Mouse (Mus musculus) liver, embryonic 15.5 days (tissue): ENCODE data around the gene Igsf3. TPM values are rescaled to one million over a fixed set of nuclear protein-coding genes. Genes with fewer than 3 reads are reported as not detected.
"Not testable (repeated sequence)": the region's sequence is repeated elsewhere in the genome, so short reads cannot be mapped to it uniquely, and the experiment has no call there.

ENCODE experiments used
- ATAC-seq: fragments of 200-750 bp; cut with Nextera tagmentation; 2 replicates; pipeline ENCODE4 v1.8.0; 2017; ENCODE audit warnings: moderate number of reproducible peaks, mild to moderate bottlenecking, moderate library complexity; ENCODE audit not compliant: insufficient read depth
- H3K27ac ChIP-seq: fragments of 300-500 bp; sonication (generic); replicated peaks from 2 replicates; pipeline ENCODE4 v1.5.1; 2015; ENCODE audit warnings: mild to moderate bottlenecking, inconsistent platforms
- H3K27me3 ChIP-seq: fragments of 300-500 bp; sonication (generic); 2 replicates; pipeline ENCODE4 v1.6.1; 2015; ENCODE audit warnings: mild to moderate bottlenecking, inconsistent platforms
- H3K36me3 ChIP-seq: fragments of 300-500 bp; sonication (generic); replicated peaks from 2 replicates; pipeline ENCODE4 v1.6.1; 2015; ENCODE audit warnings: moderate library complexity, mild to moderate bottlenecking, inconsistent platforms
- H3K4me1 ChIP-seq: fragments of 300-500 bp; sonication (generic); replicated peaks from 2 replicates; pipeline ENCODE4 v1.6.1; 2015; ENCODE audit warnings: inconsistent platforms
- H3K4me2 ChIP-seq: fragments of 300-500 bp; sonication (generic); 2 replicates; pipeline ENCODE4 v1.6.1; 2015; ENCODE audit warnings: moderate library complexity, mild to moderate bottlenecking, inconsistent platforms
- H3K4me3 ChIP-seq: fragments of 300-500 bp; sonication (generic); replicated peaks from 2 replicates; pipeline ENCODE4 v1.5.1; 2015; ENCODE audit warnings: mild to moderate bottlenecking, inconsistent platforms
- H3K9ac ChIP-seq: fragments of 300-500 bp; sonication (generic); 2 replicates; pipeline ENCODE4 v1.6.1; 2015; ENCODE audit warnings: moderate library complexity, mild to moderate bottlenecking, inconsistent platforms
- H3K9me3 ChIP-seq: fragments of 300-500 bp; sonication (generic); replicated peaks from 2 replicates; pipeline ENCODE4 v1.6.1; 2016; ENCODE audit warnings: inconsistent platforms
- WGBS: fragments of 180-500 bp; shearing (Covaris S2); methylation state at CpG from one replicate; pipeline ENCODE4 v1.1.7; 2015; ENCODE audit warnings: mixed read lengths; ENCODE audit not compliant: insufficient replicate concordance; 5-methylcytosine and 5-hydroxymethylcytosine counted together
- polyA plus RNA-seq: library from polyadenylated mRNA; unstranded; fragments of >200 nt; fragmentation: Nextera tagmentation; extraction: Ambion mirVana; gene quantifications from 2 replicates; pipeline ENCODE4 v1.2.1, GENCODE M21; 2015

Gene Igsf3
- polyA plus RNA-seq, 1 experiment from 2014 or later, result 4.5 TPM

DNA sequence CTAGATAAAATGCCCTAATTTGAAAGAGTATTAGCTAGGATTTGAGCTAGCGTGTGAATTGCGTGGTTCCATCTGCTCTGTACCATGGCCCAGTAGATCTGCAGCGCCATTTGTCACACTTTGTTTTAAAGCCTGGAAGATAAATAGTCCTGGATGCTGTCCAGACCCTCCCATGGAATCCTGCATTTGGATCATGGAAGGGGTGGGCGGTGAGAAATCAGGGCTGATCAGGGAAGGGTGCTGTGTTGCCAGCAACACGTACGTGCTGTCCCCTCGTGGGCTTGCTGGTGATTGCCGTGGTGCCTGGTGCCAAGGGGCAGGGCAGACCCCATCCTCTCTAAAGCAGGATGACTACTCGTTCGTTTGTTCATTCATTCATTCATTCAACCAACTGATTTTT, 28.6 kb downstream of the Igsf3 start:
- WGBS, result 68% methylated on average over 10 of the region's 10 CpGs
- H3K9me3 ChIP-seq, result no peaks in the 10 kb centered on the region
- no peak overlapping the region for H3K9ac ChIP-seq
- H3K27me3 ChIP-seq, result no peaks in the 10 kb centered on the region
- no peak overlapping the region for H3K27ac ChIP-seq
- H3K4me3 ChIP-seq, result no peak overlapping the region
- no peak for ATAC-seq
- no peaks in the 10 kb centered on the region for H3K36me3 ChIP-seq
- H3K4me1 ChIP-seq, result peaks cover 5% of the 10 kb centered on the region; the same call in 1 of the 2 replicates
- no peak overlapping the region for H3K4me2 ChIP-seq

DNA sequence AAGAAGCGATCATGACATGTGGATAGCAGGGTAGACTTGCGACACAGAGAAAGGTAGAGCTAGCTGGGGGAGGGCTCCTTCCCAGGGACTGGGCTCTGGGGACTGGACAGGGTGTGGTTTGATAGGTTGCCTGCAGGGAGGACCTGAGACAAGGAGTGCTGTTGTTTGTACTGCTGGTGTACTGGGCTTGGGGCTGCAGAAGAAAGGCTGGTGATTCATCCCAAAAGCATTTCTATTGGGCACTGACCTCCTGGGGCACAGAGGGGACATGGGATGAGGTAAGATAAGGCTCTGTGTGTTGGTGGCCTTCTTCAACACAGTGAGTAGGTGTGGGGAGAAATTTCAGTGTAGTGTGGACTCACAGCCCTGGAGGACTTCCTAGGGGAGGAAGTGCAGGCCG, 29.2 kb downstream of the Igsf3 start:
- WGBS, result 52% methylated on average over 3 of the region's 3 CpGs
- Histone ChIP-seq H3K27ac (no peak overlapping the region), H3K36me3 (no peaks in the 10 kb centered on the region), H3K4me3 (no peak overlapping the region), H3K9ac (no peak overlapping the region), H3K4me2 (no peak overlapping the region), H3K4me1 (peaks cover 9% of the 10 kb centered on the region), H3K9me3 (no peaks in the 10 kb centered on the region), H3K27me3 (no peaks in the 10 kb centered on the region)
- no peak for ATAC-seq

DNA sequence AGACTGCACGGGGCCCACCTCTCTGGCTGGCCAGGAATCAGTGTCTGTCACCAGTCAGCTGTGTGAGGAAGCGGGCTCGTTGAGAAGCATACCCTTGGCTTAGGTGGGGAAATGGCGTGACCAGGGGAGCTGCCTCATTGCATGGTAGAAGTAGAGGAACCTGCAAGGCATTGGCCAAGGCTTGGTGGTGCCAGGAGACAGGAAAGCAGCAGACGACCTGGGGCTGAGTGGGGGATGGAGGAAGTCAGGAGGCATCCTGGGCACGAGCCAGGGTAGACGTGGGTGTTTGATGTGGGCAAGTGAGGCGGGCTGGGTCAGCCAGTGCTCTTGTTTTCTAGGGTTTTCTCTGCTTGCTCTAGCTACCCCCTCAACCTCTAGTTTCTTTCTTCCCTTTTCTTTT, 30.7 kb downstream of the Igsf3 start:
- ATAC-seq, result no peak
- Histone ChIP-seq H3K9ac (no peak overlapping the region), H3K27ac (no peak overlapping the region), H3K27me3 (no peaks in the 10 kb centered on the region), H3K4me1 (peaks cover 11% of the 10 kb centered on the region), H3K36me3 (no peaks in the 10 kb centered on the region), H3K4me3 (no peak overlapping the region), H3K9me3 (no peaks in the 10 kb centered on the region), H3K4me2 (no peak overlapping the region)
- WGBS, result 36% methylated on average over 8 of the region's 8 CpGs

DNA sequence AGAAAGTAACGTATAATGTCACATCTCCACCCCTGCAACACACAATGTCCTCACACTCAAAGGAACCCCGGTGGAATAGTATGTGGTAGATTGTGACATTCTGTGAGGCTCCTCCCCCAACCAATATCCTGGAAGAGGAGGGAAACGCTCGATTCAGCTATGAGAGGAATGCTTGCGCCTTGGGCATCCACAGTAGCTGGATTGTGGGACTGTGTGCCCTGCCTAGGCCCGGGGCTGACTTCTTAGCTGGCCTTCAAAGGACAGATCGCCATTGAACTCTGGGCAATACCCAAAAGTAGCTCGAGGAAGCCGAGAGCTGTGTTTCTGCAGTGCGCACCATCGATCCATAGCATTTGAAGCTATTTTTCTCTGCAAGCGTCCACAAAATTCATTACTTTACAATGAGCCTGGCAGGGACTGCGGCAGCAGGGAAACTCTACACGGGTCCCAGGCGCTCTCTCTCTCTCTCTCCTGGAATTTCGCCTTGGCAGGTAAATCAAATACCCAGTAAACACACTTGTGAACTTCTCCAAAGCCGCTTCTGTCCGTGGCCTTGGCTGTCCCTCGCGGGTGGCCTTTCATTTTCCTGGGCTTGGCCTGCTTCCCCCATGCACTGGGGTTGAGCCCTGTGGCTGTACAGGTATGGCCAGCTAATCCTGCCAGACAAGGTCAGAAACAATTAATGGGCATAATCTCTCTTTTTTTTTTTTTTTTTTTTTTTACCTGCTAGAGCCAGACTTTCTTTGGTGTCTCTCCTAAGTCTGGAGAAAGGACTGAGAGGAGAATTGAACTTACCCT, 32.3 kb downstream of the Igsf3 start:
- H3K9ac ChIP-seq, result no peak overlapping the region
- peaks cover 11% of the 10 kb centered on the region for H3K4me1 ChIP-seq
- no peak overlapping the region for H3K4me2 ChIP-seq
- no peak overlapping the region for H3K27ac ChIP-seq
- ATAC-seq, result no peak
- no peaks in the 10 kb centered on the region for H3K9me3 ChIP-seq
- H3K36me3 ChIP-seq, result no peaks in the 10 kb centered on the region
- 60% methylated on average over 20 of the region's 20 CpGs for WGBS
- no peak overlapping the region for H3K4me3 ChIP-seq
- no peaks in the 10 kb centered on the region for H3K27me3 ChIP-seq

GRCm38 (mm10) chr3:101410202-101410601, 33.3 kb downstream of the Igsf3 start:
- Histone ChIP-seq H3K27me3 (no peaks in the 10 kb centered on the region), H3K4me3 (no peak overlapping the region), H3K9me3 (no peaks in the 10 kb centered on the region), H3K36me3 (no peaks in the 10 kb centered on the region), H3K9ac (no peak overlapping the region), H3K27ac (no peak overlapping the region), H3K4me1 (peaks cover 11% of the 10 kb centered on the region), H3K4me2 (no peak overlapping the region)
- ATAC-seq, result no peak
- 66% methylated on average over 2 of the region's 2 CpGs for WGBS

GRCm38 (mm10) chr3:101410745-101411144, 33.9 kb downstream of the Igsf3 start:
- Histone ChIP-seq H3K4me1 (peaks cover 11% of the 10 kb centered on the region), H3K4me3 (no peak overlapping the region), H3K27ac (no peak overlapping the region), H3K4me2 (no peak overlapping the region), H3K9ac (no peak overlapping the region), H3K36me3 (no peaks in the 10 kb centered on the region), H3K27me3 (no peaks in the 10 kb centered on the region), H3K9me3 (no peaks in the 10 kb centered on the region)
- 43% methylated on average over 3 of the region's 3 CpGs for WGBS
- ATAC-seq, result no peak

DNA sequence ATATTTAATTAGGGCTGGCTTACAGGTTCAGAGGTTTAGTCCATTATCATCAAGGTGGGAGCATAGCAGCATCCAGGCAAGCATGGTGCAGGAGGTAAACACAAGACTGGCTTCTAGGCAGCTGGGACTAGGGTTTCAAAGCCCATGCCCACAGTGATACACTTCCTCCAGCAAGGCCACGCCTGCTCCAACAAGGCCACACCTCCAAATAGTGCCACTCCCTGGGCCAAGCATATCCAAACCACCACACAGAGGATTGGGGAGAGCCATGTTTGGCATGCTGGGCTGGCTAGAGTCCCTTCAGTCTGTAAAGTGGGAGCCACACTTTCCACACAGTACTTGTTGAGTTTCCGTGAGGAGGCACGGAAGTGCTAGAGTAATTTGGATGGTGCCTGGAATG, 34.7 kb downstream of the Igsf3 start:
- H3K4me1 ChIP-seq, result peaks cover 11% of the 10 kb centered on the region
- H3K9me3 ChIP-seq, result no peaks in the 10 kb centered on the region
- no peak overlapping the region for H3K9ac ChIP-seq
- no peak overlapping the region for H3K4me3 ChIP-seq
- no peaks in the 10 kb centered on the region for H3K27me3 ChIP-seq
- H3K36me3 ChIP-seq, result no peaks in the 10 kb centered on the region
- H3K4me2 ChIP-seq, result no peak overlapping the region
- no peak overlapping the region for H3K27ac ChIP-seq
- no peak; the same call in 1 of the 2 replicates for ATAC-seq
- WGBS, result 66% methylated on average over 3 of the region's 3 CpGs

DNA sequence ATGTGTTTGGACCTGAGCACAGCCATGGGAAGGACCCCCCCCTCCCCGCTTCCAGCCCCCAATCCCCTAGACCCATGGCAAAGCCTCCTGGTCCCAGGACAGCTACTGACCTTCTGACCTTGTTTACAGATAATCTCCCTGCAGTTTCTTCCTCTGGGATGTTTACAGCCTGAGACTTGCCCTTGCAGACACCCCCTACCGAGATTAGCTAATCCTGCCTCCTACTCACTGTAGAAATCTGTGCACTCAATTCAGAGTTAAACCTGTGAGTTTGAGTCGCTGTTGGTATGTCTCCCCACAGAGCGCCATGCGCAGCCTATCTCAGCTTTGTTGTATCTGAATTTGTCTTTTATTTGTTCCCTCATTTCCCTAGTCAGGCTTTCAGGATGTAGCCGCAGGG, 35.2 kb downstream of the Igsf3 start:
- WGBS, result 67% methylated on average over 6 of the region's 6 CpGs

GRCm38 (mm10) chr3:101413013-101413412, 36.1 kb downstream of the Igsf3 start:
- H3K9me3 ChIP-seq, H3K27ac ChIP-seq, ATAC-seq, H3K4me3 ChIP-seq, H3K4me2 ChIP-seq, H3K9ac ChIP-seq, H3K36me3 ChIP-seq, H3K27me3 ChIP-seq: not testable (repeated sequence)
- peaks cover 11% of the 10 kb centered on the region for H3K4me1 ChIP-seq
- WGBS, result 69% methylated on average over 5 of the region's 5 CpGs

More for the DNA sequence above, 35.2 kb downstream of the Igsf3 start:
- Histone ChIP-seq H3K4me2 (no peak overlapping the region), H3K9ac (no peak overlapping the region), H3K27me3 (no peaks in the 10 kb centered on the region), H3K4me1 (peaks cover 11% of the 10 kb centered on the region), H3K9me3 (no peaks in the 10 kb centered on the region), H3K27ac (no peak overlapping the region), H3K36me3 (no peaks in the 10 kb centered on the region), H3K4me3 (no peak overlapping the region)
- no peak for ATAC-seq

GRCm38 (mm10) chr3:101418740-101419652, 42.1 kb downstream of the Igsf3 start:
- H3K9me3 ChIP-seq, result no peaks in the 10 kb centered on the region
- no peak overlapping the region for H3K9ac ChIP-seq
- H3K4me3 ChIP-seq, result no peak overlapping the region
- H3K36me3 ChIP-seq, result no peaks in the 10 kb centered on the region
- peak overlapping the region; percentile 51 for H3K4me2 ChIP-seq
- WGBS, result 16% methylated on average over 18 of the region's 18 CpGs
- H3K27ac ChIP-seq, result peak overlapping the region; percentile 10; the same call in 1 of the 2 replicates
- H3K4me1 ChIP-seq, result peaks cover 45% of the 10 kb centered on the region
- no peaks in the 10 kb centered on the region for H3K27me3 ChIP-seq
- ATAC-seq, result peak; percentile 49

- Histone ChIP-seq H3K36me3 (no peaks in the 10 kb centered on the region), H3K4me1 (peaks cover 46% of the 10 kb centered on the region), H3K9me3 (no peaks in the 10 kb centered on the region), H3K9ac (no peak overlapping the region), H3K27ac (peak overlapping the region; percentile 10; the same call in 1 of the 2 replicates), H3K27me3 (no peaks in the 10 kb centered on the region), H3K4me3 (no peak overlapping the region), H3K4me2 (peak overlapping the region; percentile 51)
- peak; percentile 31; the same call in 1 of the 2 replicates for ATAC-seq
- 27% methylated on average over 10 of the region's 10 CpGs for WGBS
Observed at GRCm38 (mm10) chr3:101419653-101419994, 42.7 kb downstream of the Igsf3 start.
